Mouse (Mus musculus): ENCODE measurements around the gene Sla2. TPM values are rescaled to one million over a fixed set of nuclear protein-coding genes. Genes with fewer than 3 reads are reported as not detected.
"Not testable (repeated sequence)": the region's sequence is repeated elsewhere in the genome, so short reads cannot be mapped to it uniquely, and the experiment has no call there.

Gene Sla2
- total RNA-seq, 4 experiments from 2014 or later, result 0.26 to 0.68 (median 0.30) TPM

DNA sequence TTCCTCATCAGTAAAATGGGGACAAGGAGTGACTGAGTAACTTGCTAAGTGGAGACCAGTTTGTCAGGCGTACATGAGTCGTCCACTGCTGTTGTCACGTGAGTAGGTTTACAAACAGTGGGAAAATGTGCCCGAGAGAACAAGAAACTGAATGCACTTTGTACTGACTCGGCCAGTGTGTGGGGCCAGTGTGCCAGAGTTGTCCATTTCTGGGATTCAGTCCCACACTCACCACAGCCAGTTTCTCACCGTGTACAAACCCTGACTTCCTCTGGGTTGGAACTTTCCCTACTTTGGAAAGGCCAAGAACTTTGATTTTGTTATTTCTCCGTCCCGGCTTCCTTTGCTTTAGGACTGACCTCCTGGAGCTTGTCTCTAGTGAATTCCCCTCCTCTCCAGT is 18.0 kb downstream of the Sla2 start:
- no peak for DNase-seq (ENCODE audit: low spot score in 2 of 2)

GRCm38 (mm10) chr2:156864481-156864880 is 22.5 kb downstream of the Sla2 start:
- DNase-seq (ENCODE audit: low spot score in 2 of 2), result no peak

DNA sequence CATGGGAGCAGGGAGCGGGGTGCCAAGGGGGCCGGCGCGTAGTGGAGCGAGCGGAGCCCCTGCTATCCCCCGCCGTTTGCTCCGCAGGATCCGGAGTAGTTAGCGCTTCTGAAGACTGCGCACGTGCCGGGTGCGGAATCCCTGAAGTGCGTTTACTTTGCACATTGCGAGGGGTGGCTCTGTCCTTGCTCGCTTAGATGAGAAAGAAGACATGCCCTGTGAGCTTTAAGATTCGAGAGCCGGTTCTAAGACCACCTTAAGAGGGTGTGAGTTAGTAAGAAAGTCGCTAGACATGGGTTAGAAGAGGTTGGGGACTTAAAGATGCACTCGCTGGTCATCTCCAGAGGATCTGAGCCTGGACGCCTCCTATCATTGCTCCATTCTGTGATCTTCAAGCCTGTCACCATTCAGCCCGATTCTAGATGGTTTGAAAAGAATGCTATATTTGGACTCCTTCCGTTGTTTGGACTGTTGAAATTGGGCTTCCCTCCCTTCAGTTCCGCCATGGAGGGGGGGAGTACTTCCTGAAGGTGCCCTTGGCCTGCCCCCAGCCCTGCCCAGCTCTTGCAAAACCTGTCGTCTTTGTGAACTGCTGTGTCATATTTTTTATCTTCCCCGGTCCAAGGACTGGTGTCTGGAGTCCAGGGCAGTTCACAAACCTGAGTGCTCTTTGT is 23.4 kb downstream of the Sla2 start:
- no peak for DNase-seq (ENCODE audit: low spot score in 2 of 2)

GRCm38 (mm10) chr2:156862772-156863486 is 24.1 kb downstream of the Sla2 start, which contains the start of gene Rab5if:
TSS of gene Rab5if (plus strand) at chr2:156863128.
- peak; percentile 95 to 96 for DNase-seq (ENCODE audit: low spot score in 2 of 2)

GRCm38 (mm10) chr2:156862041-156862717 is 24.8 kb downstream of the Sla2 start:
- DNase-seq (ENCODE audit: low spot score in 2 of 2), result no peak

GRCm38 (mm10) chr2:156858671-156859070 is 28.3 kb downstream of the Sla2 start:
- DNase-seq (ENCODE audit: low spot score in 2 of 2), result no peak

DNA sequence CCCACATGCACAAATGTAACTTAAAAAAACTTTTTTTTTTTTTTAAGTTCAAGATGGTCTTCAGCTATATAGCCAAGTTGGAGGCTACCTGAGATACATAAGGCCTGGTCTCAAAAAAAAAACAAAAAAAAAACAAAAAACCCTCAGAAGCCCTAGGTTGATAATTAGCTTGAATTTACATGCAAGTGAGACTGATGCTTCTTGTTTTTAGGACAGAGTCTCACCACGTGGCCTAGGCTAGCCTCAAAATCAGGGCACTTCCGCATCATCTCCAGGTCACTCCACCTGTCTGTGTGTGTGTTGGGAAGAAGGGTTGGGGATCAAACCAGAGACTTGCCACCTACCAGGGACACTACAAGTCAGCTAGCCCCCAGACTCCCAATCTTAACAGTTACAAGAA is 29.2 kb downstream of the Sla2 start, which contains the start of gene 4930518I15Rik:
Gene 4930518I15Rik (minus strand): TSS at position 112 of the 400 bp plus-strand sequence.
- DNase-seq (ENCODE audit: low spot score in 2 of 2), result no peak

GRCm38 (mm10) chr2:156857385-156857791 is 29.6 kb downstream of the Sla2 start:
- DNase-seq (ENCODE audit: low spot score in 2 of 2), result no peak

DNA sequence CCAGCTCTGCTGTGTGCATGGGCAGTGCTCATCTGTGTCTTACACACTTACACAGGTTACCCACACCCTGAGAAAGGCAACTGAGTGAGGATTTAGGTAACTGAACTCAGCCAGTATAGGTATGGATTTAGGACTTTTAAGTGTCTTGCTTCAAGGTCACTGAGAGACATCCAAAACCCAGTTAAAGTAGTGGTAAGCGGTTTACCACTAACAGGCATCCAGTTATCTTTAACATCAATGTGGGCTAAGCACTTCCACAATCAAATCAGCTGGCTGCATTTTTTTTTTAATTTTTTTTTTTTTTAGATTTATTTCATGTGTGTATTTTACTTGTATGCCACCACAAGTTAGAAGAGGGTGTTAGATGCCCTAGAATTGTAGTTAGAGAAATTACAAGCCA is 30.7 kb downstream of the Sla2 start:
- DNase-seq (ENCODE audit: low spot score in 2 of 2), result no peak

DNA sequence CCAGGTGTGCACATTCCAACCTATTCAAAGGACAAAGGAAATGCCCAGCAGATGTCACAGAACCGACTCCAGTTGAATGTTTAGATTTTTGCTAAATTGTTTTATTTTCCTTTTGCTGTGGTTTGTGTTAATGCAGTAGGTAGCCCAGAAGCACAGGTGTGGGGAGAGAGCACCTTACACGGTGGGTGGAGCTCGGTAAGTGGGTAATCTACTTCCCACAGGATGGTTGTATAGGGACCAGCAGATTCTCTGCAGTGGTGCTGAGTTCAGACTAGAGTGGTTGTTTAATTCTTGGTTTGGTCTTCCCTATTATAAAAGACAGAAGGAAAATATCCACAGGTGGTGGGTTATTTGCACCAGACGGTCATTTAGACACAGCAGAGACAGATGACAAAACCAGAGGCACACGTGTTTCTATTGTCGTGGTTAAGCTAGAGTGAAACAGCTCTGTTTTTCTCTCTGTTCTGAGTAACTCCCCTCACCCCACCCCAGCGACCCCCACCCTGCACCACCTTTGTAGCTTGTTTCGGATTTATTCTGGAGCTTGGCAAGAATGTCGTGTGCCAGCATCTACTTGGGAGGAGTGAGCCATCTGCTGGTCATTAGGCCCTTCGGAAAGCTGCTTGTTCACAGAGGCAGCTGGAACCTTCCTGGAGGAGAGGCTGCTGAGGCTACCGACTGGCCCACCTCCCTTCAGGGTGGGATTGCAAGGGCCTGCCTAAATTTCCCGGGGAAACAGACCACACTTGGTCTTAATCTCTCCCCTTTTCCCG is 32.8 kb downstream of the Sla2 start:
- not testable (repeated sequence) for DNase-seq (ENCODE audit: low spot score in 2 of 2)

DNA sequence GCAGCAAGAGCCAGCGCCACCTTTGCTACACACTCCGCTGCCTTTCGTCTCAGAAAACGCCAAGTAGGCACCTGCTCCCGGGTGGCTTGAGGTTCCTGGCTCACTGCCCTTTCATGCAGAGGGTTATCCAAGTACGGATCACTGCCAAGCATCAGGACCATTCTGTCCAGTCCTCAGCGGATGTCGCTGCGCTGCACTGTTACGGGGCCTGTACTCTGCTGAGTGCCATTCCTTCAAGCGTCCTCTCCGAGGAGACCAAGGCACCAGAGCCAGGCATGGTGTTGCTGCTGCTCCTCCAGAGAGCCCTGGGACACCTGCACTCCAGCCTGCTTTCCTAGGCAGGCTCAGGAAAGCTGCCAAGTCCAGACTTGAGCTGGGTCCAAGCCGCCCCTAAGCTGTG is 33.4 kb downstream of the Sla2 start:
- not testable (repeated sequence) for DNase-seq (ENCODE audit: low spot score in 2 of 2)

DNA sequence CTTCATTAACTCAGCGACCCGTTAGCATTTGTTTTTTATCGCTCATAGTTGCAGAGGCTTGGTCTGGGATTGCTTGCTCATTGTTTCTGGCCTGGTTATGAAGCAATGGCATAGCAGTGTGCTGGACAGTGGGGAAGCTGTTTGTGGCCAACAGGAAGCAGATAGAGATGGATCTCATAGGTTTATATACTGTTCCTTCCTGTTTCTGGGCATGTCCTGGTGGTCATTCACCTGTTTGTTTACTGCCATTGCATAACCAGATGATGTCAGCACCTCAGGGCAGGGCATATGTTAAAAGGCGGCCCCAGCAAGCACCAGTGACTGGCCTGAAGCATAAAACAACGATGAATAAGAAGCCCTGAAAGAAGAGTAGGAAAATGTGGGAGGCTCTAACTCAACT is 36.5 kb downstream of the Sla2 start:
- DNase-seq (ENCODE audit: low spot score in 2 of 2), result no peak

DNA sequence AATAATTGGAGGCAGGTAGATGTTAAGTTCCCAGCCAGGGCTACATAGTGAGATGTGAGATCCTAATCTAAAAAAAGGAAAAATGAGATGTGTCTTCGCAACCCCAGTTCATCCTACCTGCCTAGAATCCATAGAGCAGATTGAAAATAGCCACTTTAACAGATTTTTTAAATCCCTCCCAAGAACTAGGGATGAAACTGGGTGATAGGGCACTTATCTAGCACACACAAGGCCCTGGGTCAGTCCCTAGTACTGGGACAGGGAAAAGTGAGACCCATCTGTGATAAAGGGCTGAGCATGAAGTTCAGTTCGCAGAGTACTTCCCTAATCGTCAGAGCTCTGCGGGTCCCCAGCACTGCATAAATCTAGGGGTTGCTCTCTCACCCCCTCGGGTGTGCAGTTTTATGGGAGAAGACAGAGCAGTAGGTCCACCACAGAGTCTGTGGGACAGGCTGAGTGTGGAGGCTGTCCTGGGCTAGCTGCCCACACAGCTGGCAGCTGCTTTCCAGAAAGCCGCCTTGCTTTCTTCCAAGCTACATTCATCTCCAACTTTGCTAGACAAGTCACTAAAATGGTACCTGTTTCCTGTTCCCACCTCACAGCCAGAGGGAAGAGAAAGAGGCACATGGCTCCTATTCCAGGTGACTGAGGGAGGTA is 38.3 kb downstream of the Sla2 start:
- no peak for DNase-seq (ENCODE audit: low spot score in 2 of 2)

GRCm38 (mm10) chr2:156847653-156848052 is 39.3 kb downstream of the Sla2 start:
- DNase-seq (ENCODE audit: low spot score in 2 of 2), result no peak

DNA sequence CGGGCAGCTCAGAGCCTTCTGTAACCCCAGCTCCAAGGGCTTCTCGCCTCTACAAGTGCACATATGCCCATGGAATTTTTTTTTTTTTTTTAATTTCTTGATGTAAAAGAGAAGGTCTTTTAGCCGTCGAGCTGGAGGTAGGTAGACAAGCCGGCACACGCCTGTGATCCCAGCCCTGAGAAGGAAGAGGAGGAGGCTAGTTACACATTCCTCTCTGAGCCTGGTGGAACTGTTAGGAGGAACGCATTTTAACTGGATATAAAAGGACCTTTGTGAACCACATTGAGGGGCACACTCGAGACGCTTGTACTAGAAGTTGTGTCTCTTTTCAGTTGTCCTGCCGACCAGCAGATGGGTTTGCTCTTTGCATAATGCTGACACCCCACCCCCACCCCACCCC is 42.3 kb downstream of the Sla2 start:
- no peak for DNase-seq (ENCODE audit: low spot score in 2 of 2)

GRCm38 (mm10) chr2:156843331-156843730 is 43.7 kb downstream of the Sla2 start:
- no peak for DNase-seq (ENCODE audit: low spot score in 2 of 2)

DNA sequence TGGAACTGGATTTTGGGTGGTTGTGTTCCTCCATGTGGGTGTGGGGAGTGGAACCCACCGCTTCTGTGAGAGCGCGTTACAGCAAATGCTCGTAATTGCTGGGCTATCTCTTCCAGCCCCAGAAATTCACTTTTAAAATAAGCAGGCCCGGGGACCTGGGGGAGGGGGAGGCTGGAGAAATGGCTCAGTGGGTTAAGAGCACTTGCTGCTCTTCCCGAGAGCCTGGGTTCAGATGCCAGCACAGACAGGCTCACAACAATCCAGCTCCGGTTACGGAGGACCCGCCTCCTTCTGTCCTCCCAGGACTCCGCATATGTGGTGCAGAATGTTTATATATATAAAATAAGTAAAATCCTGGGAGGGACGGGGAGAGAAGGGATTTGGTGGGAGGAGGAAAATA is 44.3 kb downstream of the Sla2 start:
- no peak for DNase-seq (ENCODE audit: low spot score in 2 of 2)

- no peak for DNase-seq (ENCODE audit: low spot score in 2 of 2)
Observed at GRCm38 (mm10) chr2:156841841-156842706, 44.9 kb downstream of the Sla2 start.

DNA sequence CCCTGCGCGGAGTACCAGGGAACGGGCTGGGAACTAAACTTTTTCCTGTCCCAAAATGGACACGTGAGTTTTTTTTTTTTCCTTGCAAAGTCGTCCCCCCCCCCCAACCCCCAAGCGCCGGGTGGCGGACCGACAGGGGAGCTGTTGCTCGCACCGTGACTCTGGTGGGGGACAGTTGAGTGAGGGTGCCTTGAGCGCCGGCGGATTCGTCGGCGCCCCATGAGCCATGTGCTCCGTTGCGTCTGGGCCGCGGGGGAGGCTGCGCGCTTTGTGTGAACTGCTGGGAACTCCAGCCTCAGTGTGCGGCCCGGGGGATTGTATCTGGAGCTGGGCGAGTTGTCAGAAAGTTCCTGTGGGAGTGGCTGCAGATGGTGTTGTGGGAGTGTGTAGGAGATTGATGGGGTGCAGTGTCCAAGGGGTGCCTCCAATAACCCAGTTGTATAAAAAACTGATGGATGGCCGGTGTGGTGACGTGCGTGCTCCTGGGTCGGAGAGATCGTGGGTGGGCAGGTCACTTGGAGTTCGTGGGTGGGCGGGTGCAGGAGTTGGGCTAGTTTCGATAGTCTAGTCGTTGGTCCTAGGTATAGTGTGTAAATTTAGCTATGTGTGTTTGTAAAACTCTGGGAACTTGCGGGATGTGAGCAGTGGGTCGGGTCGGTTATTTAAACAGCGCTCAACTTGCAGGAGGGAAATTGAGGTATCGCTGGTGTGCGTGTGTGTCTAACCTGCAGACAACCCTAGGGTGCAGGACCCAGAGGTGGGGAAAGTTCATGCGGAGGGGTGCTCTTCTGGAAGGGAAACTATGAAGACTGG is 45.8 kb downstream of the Sla2 start:
- peak in 1 of 2 experiments; percentile 38 for DNase-seq (ENCODE audit: low spot score in 2 of 2)
